Comparison of ENCODE assay signal across 11 mouse cellular contexts in genomic region chr19:57931626-57932025, GRCm38 (mm10).
"Had no signal": no experiment of that assay in that cellular context is flagged by ENCODE, and none has a peak within 500 bp of the region (broad histone marks: within the 10 kb centered on the region; RNA-seq: fewer than 3 reads in every experiment).

No protein-coding gene starts in this region.

- DNase-seq: gastrocnemius, postnatal 14 days; gastrocnemius, postnatal 36 days; heart, adult 2 months; heart, postnatal 14 days; heart, postnatal 36 days; kidney, adult 11 months; kidney, adult 2 months; kidney, adult 9 months; kidney, postnatal 25 days; kidney, postnatal 4 days; left cerebral cortex, postnatal 4 days had no signal
